Mouse (Mus musculus): ENCODE results near the gene Gm3633. TPM values are rescaled to one million over a fixed set of nuclear protein-coding genes. Genes with fewer than 3 reads are reported as not detected.

Gene Gm3633
- polyA plus RNA-seq (2017; shearing (Covaris generic)), result not detected

GRCm38 (mm10) chr14:42641817-42642216 lies at the start of gene Gm3633:
Gene Gm3633, minus strand, starts transcription at chr14:42641917.

GRCm38 (mm10) chr14:42655638-42656037 lies 13.9 kb upstream of the Gm3633 start, which contains the start of gene Gm10378:
Gene Gm10378, plus strand, starts transcription at chr14:42655938.

GRCm38 (mm10) chr14:42599782-42600181 lies 41.9 kb downstream of the Gm3633 start, which contains the start of gene Gm17124:
Gene Gm17124, minus strand, starts transcription at chr14:42599882.

Other genes starting within 250 kb of the Gm3633 start
- gene Gm8005, start 202.2 kb downstream of the Gm3633 start, polyA plus RNA-seq (2017; shearing (Covaris generic)), result not detected
- gene Gm8011, start 178.0 kb downstream of the Gm3633 start, polyA plus RNA-seq (2017; shearing (Covaris generic)), result not detected
- not detected for gene Gm8020, start 139.6 kb downstream of the Gm3633 start, polyA plus RNA-seq (2017; shearing (Covaris generic))
- not detected for gene Gm8024, start 117.6 kb downstream of the Gm3633 start, polyA plus RNA-seq (2017; shearing (Covaris generic))
- gene Gm17124, start 42.0 kb downstream of the Gm3633 start, polyA plus RNA-seq (2017; shearing (Covaris generic)), result not detected
- not detected for gene Gm10378, start 14.0 kb upstream of the Gm3633 start, polyA plus RNA-seq (2017; shearing (Covaris generic))
- gene Gm3015, start 126.9 kb upstream of the Gm3633 start, polyA plus RNA-seq (2017; shearing (Covaris generic)), result not detected
- gene Gm10377, start 156.1 kb upstream of the Gm3633 start, polyA plus RNA-seq (2017; shearing (Covaris generic)), result not detected
- gene Gm21977, start 211.6 kb upstream of the Gm3633 start, polyA plus RNA-seq (2017; shearing (Covaris generic)), result not detected